Mouse (Mus musculus): ENCODE results near the gene Armc6.
A peak's percentile ranks its signal among the peaks of the same experiment; 100 is the strongest.
"Not testable (repeated sequence)": the region's sequence is repeated elsewhere in the genome, so short reads cannot be mapped to it uniquely, and the experiment has no call there.

The Armc6 gene

DNA sequence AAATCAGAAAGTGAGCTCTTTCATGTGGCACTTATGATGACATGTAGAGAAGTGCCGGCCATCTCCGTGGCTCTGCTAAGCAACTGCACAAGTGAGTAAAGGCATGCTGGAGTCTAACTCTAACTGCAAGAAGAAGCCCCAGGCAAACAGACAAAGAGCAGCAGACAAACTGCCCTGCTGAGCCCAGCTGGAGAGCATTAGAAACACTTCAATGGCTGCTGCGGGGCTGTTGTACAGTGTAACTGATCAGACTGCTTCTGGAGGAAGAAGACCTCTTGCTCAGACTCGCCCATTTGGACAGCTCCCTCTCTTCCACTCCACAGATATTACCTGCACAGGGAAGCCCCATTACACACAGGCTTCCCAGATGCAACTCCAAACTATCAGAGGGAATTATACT lies 6.3 kb downstream of the Armc6 start:
- no peak for DNase-seq

DNA sequence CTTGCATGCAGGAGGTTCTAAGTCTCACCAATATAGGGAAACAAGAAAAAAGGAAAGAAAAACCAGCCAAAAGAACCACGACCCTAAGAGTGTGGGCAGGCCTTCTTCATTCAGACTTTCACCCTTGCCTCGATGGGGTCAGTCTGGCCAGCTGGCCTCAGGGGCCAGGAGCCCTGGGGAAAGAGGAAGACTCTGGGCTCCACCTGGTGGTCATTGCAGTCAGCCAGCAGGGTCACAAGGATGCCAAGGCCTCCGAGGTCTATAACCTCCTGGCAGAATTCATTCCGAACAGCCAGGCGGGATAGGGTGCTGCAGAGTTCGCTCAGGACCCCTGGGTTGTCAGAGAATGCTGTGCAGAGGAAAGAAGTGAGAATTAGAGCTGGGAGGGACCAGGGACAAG lies 10.9 kb downstream of the Armc6 start:
- peak; percentile 62 to 77 for DNase-seq

- no peak for DNase-seq
Observed at GRCm38 (mm10) chr8:70222041-70222440, 12.2 kb downstream of the Armc6 start.

- no peak for DNase-seq
Observed at GRCm38 (mm10) chr8:70220911-70221310, 13.4 kb downstream of the Armc6 start.

- DNase-seq, result peak in 1 of 2 experiments; percentile 47
Observed at GRCm38 (mm10) chr8:70220236-70220840, 13.9 kb downstream of the Armc6 start.

DNA sequence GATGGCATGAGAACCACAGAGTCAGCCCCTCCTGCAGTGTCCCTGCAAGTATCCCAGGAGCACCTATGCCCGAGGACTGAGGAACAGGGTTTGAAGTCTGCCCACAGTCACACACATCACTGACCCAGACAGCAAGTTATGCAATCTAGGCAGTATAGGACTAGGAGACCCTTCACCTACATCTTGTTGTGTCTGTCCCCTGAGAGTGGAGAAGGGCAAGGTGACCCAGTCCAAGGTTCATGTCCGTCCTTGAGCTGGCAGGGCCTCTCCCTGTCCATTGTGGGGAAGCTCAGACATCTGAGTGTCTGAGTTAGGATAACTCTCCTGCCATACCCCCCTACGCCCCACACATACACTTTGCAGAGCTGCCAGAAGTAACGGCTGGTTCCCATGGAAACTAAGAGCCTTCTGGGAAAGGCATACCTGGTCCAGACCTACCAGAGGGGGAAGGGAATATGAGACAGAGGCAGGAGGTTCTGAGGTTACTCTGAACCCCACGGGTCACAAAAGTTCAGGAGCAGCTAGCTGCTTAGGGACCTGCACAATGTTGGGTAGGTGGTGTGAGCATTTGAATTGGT lies 15.1 kb downstream of the Armc6 start:
- DNase-seq, result peak in 1 of 2 experiments; percentile 27

- no peak for DNase-seq
Observed at GRCm38 (mm10) chr8:70217441-70217840, 16.8 kb downstream of the Armc6 start.

- DNase-seq, result peak in 1 of 2 experiments; percentile 52
Observed at GRCm38 (mm10) chr8:70216566-70216965, 17.7 kb downstream of the Armc6 start.

DNA sequence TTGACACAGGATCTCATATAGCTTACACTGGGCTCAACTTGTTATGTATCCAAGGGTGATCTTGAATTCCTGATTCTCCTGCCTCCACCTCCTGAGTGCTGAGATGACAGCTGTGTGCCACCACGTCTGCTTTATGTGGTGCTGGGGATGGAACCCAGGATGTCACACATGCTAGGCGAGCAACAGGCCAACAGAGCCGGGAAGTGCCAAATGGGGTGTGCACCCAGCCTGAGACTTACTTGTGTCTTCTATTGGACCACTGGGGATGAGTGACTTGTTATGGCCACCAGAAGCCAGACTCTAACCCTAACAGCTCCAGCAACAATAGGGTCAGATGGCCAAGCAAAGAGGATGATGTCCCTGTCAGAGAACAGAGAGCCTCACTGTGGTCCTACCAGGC lies 18.1 kb downstream of the Armc6 start:
- not testable (repeated sequence) for DNase-seq

GRCm38 (mm10) chr8:70215092-70215491 lies 19.2 kb downstream of the Armc6 start:
- DNase-seq, result no peak

GRCm38 (mm10) chr8:70214411-70214810 lies 19.9 kb downstream of the Armc6 start:
- DNase-seq, result no peak

GRCm38 (mm10) chr8:70212112-70213055 lies 21.9 kb downstream of the Armc6 start, which contains the start of gene Slc25a42:
Gene Slc25a42 (minus strand): TSS chr8:70212305.
- DNase-seq, result peak; percentile 95 to 98

DNA sequence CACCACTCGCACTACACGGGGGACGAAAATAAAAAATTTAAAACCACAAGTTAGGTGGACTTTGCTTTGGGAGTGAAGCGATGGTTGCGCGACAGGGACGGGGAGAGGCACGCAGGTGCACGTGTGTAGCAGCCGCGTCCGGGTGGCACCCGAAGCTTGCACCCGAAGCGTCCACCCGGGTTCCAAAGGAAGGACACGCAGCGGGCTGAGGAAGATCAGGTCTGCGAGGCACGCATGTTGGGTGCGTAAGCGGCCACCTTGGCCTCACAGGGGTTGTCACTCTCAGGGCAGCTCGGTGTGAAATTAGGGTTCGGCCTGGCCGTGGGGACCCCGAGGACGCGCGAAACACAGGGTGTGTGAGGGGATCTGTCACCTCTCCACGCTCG lies 22.5 kb downstream of the Armc6 start:
- peak in 1 of 2 experiments; percentile 46 for DNase-seq

DNA sequence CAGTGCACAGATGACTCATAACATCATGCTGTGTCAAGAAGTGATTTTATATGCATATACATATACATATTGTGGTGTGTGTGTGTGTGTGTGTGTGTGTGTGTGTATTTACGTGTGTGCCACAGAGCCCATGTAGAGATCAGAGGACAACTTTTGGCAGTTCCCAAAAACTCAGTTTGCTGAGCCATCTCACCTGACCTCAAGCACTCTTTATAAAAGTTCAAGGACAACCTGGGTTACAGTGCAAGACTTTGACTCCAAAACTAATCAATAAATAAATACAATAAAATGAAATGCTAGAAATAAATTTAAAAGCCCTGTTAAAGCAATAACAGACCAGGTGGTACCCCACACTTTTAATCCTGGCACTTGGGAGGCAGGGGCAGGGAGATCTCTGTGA lies 23.0 kb downstream of the Armc6 start:
- no peak for DNase-seq

DNA sequence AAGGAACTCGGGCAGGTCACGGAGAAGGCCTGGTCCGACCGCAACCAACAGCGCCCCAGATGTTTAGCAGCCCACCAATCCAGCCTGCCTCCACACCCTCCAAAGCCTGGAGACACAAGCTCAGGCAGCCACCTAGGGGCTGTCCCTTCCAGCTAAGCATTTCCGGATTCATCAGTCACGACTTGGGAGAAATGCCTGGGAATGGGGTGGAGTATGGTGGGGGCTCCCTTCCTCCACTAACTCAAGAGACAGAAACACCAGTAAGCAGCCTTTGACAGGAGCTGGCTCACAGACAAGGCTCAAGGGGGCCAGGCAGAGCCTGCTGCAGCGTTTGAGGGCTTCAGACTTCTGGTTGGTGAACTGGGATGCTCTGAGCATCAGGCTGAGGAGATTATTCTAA lies 23.7 kb downstream of the Armc6 start:
- DNase-seq, result peak; percentile 38 to 61

DNA sequence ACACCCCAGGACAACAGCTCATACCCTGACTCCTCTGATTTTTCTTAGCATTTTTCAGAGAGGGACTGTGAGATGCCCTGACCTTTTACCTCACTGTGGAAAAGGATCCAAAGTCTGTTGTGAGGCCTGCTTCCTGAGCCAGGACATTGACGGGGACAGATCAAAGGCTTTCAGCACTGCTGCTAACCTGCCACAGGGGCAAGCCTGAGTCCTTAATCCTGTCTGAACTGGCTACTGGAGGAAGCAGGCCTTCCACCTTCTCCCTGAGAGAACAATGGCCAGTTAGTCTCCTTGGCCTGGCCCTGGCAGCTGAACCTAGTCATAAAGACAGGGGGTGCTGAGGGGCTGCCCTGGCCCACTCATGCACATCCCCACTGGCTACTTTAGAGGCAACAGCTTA lies 26.1 kb downstream of the Armc6 start:
- DNase-seq, result peak; percentile 20 to 46

- DNase-seq, result no peak
Observed at GRCm38 (mm10) chr8:70204757-70205156, 29.5 kb downstream of the Armc6 start.

- no peak for DNase-seq
Observed at GRCm38 (mm10) chr8:70203072-70203471, 31.2 kb downstream of the Armc6 start.

DNA sequence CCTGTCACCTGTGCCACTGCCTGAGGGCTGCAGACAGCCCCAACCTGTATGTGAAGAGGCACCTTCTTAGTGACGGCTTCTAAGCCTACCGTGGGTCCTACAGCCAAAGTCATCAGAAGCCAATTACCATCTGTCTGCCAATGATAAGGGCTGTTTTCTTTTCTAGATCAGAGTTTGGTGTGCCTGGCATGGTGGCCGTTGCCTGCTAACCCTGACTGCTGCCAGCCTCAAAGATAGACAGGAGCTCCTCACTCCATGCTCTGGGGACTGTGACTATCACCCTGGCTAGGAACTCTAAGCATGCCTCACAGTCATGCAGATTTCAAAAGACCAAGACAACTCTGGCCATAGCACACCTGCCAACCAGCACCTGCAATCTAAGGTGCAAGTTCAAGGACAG lies 32.8 kb downstream of the Armc6 start:
- no peak for DNase-seq

GRCm38 (mm10) chr8:70200098-70200681 lies 34.1 kb downstream of the Armc6 start:
- DNase-seq, result peak in 1 of 2 experiments; percentile 27

DNA sequence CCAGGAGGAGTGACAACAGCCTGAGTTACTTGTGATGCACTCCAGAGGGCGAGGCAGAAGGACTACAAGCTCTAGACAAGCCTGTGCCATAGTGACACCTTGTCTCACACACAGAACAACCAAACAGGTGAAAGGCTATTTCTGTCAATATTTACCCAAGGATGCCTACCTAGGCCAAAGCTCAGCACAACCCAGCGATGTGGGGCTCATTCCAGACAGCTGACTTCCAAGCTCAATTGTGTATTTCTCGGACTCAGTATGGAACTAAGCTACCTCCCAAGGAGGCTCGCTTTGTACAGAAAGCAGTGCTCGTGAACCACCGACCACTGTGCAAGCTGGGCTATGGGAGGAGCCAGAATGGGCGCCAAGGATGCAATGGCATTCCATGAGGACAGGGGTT lies 36.7 kb downstream of the Armc6 start:
- DNase-seq, result no peak

GRCm38 (mm10) chr8:70195762-70196161 lies 38.5 kb downstream of the Armc6 start:
- DNase-seq, result no peak

- no peak for DNase-seq
Observed at GRCm38 (mm10) chr8:70194191-70194590, 40.1 kb downstream of the Armc6 start.
